Mouse (Mus musculus) myocyte (in vitro differentiated cells): ENCODE data around the gene Atp6ap1l.

Source experiments
- E2F4 ChIP-seq: IDR thresholded peaks from one replicate; pipeline ENCODE4 v1.6.1; 2011; ENCODE audit warnings: mild to moderate bottlenecking, control low read depth, moderate library complexity; ENCODE audit not compliant: insufficient read depth
- POLR2A ChIP-seq: IDR thresholded peaks from one replicate; pipeline ENCODE4 v1.6.1; 2011; ENCODE audit warnings: low read depth, mild to moderate bottlenecking, control low read depth, moderate library complexity; ENCODE audit not compliant: insufficient read length
- TCF3 ChIP-seq: IDR thresholded peaks from one replicate; pipeline ENCODE4 v1.6.1; 2011; ENCODE audit warnings: low read depth, control low read depth; ENCODE audit not compliant: insufficient read length
- USF1 ChIP-seq: IDR thresholded peaks from one replicate; pipeline ENCODE4 v1.6.1; 2011; ENCODE audit warnings: low read depth, mild to moderate bottlenecking, control low read depth, moderate library complexity

GRCm38 (mm10) chr13:90912760-90913674 is 7.9 kb upstream of the Atp6ap1l start:
- TF ChIP-seq POLR2A (no peak), E2F4 (no peak), TCF3 (no peak), USF1 (no peak)
